Comparison of ENCODE assay signal across 11 mouse cellular contexts in the genomic region with DNA sequence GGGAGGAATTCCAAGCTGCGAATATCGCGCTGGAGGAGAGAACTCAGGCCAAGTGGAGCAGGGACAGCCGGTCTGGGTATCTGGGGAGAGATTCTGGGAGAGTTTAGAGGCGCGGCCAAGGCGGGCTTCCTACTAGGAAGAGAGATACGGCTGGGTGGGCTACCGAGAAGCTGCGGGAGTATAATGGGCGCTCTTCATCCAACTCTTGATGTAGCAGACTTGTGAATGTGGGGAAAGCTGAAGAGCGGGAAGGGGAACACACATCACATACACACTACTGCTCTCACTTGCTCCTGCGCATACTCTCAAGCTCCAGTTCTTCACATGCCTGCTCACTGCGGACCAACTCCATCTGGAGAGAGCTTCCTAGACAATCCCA. TPM values are rescaled to one million over a fixed set of nuclear protein-coding genes. Genes with fewer than 3 reads are reported as not detected.
A peak's percentile ranks its signal among the peaks of the same experiment; 100 is the strongest.
DNase-seq lines count a peak whose midpoint lies in the region; ATAC-seq lines count a peak whose summit lies in the region.
"Had no signal": no experiment of that assay in that cellular context is flagged by ENCODE, and none has a peak within 500 bp of the region (broad histone marks: within the 10 kb centered on the region; RNA-seq: fewer than 3 reads in every experiment).

No protein-coding gene starts in this region.

- DNase-seq in intestine, embryonic 14.5 days (ENCODE audit: low spot score), result no peak
- DNase-seq in left cerebral cortex, adult 18-20 months (ENCODE audit: low spot score in 2 of 2), result no peak
- DNase-seq in cerebellum, adult 8-10 months, result no peak
- DNase-seq in urinary bladder, adult 2 months (ENCODE audit: low spot score), result no peak
- DNase-seq: cerebellum, adult 11-12 months had no signal

- H3K4me1 ChIP-seq in intestine, embryonic 14.5 days (replicated peaks; ENCODE audit: control insufficient read depth, insufficient read depth, low read length), result 0 out of 2 replicates have a peak, but pooled peaks cover 5% of the 10 kb centered on the region
- H3K4me1 ChIP-seq in intestine, embryonic 16.5 days (ENCODE audit: control insufficient read depth, insufficient read depth, low read length), result peaks cover 16% of the 10 kb centered on the region
- H3K4me1 ChIP-seq in embryonic facial prominence, embryonic 12.5 days, result peaks cover 27% of the 10 kb centered on the region
- H3K4me1 ChIP-seq in hindbrain, embryonic 16.5 days (ENCODE audit: control insufficient read depth, insufficient read depth, low read depth, low read length), result peaks cover 21% of the 10 kb centered on the region
- peaks cover 23% of the 10 kb centered on the region for H3K4me1 ChIP-seq in midbrain, embryonic 15.5 days

- no peaks in the 10 kb centered on the region for H3K36me3 ChIP-seq in intestine, embryonic 14.5 days (ENCODE audit: control insufficient read depth, insufficient read depth, low read length)
- no peaks in the 10 kb centered on the region for H3K36me3 ChIP-seq in intestine, embryonic 16.5 days (ENCODE audit: control insufficient read depth, insufficient read depth, low read length)
- no peaks in the 10 kb centered on the region for H3K36me3 ChIP-seq in embryonic facial prominence, embryonic 12.5 days
- H3K36me3 ChIP-seq in hindbrain, embryonic 16.5 days (ENCODE audit: control insufficient read depth, insufficient read depth, low read length), result no peaks in the 10 kb centered on the region
- no peaks in the 10 kb centered on the region for H3K36me3 ChIP-seq in midbrain, embryonic 15.5 days (replicated peaks)

- WGBS in intestine, embryonic 14.5 days, result 12% methylated on average over 14 of the region's 14 CpGs
- WGBS in intestine, embryonic 16.5 days, result 14% methylated on average over 14 of the region's 14 CpGs
- WGBS in embryonic facial prominence, embryonic 12.5 days, result 4% methylated on average over 14 of the region's 14 CpGs
- 14% methylated on average over 14 of the region's 14 CpGs for WGBS in hindbrain, embryonic 16.5 days
- WGBS in midbrain, embryonic 15.5 days, result 10% methylated on average over 14 of the region's 14 CpGs

- peaks cover 93% of the 10 kb centered on the region for H3K27me3 ChIP-seq in intestine, embryonic 14.5 days (replicated peaks; ENCODE audit: control insufficient read depth, insufficient read depth, low read length)
- H3K27me3 ChIP-seq in intestine, embryonic 16.5 days (replicated peaks; ENCODE audit: control insufficient read depth, insufficient read depth, low read length), result peaks cover 91% of the 10 kb centered on the region
- H3K27me3 ChIP-seq in embryonic facial prominence, embryonic 12.5 days, result peaks cover 99% of the 10 kb centered on the region
- H3K27me3 ChIP-seq in hindbrain, embryonic 16.5 days (replicated peaks; ENCODE audit: control insufficient read depth, insufficient read depth, low read length), result peaks cover 64% of the 10 kb centered on the region
- peaks cover 91% of the 10 kb centered on the region for H3K27me3 ChIP-seq in midbrain, embryonic 15.5 days (replicated peaks)

- no peak for ATAC-seq in intestine, embryonic 14.5 days (replicated peaks; ENCODE audit: low FRiP score, low TSS enrichment, low read depth)
- ATAC-seq in intestine, embryonic 16.5 days, result no peak
- ATAC-seq in embryonic facial prominence, embryonic 12.5 days (ENCODE audit: insufficient number of reproducible peaks, insufficient read depth, low FRiP score, low TSS enrichment), result no peak
- ATAC-seq in hindbrain, embryonic 16.5 days, result no peak
- ATAC-seq in midbrain, embryonic 15.5 days (replicated peaks), result no peak

- no peaks in the 10 kb centered on the region for H3K9me3 ChIP-seq in intestine, embryonic 14.5 days (ENCODE audit: control insufficient read depth, low read length)
- no peaks in the 10 kb centered on the region for H3K9me3 ChIP-seq in intestine, embryonic 16.5 days (ENCODE audit: control insufficient read depth, low read length)
- peaks cover 4% of the 10 kb centered on the region; the same call in 1 of the 2 replicates for H3K9me3 ChIP-seq in embryonic facial prominence, embryonic 12.5 days
- H3K9me3 ChIP-seq in hindbrain, embryonic 16.5 days (ENCODE audit: control insufficient read depth, low read length), result no peaks in the 10 kb centered on the region
- H3K9me3 ChIP-seq in midbrain, embryonic 15.5 days, result no peaks in the 10 kb centered on the region

- 0 out of 2 replicates have a peak overlapping the region, but pooled peaks have one; percentile 16 for H3K4me3 ChIP-seq in intestine, embryonic 14.5 days (ENCODE audit: low read depth, low read length)
- no peak overlapping the region for H3K4me3 ChIP-seq in intestine, embryonic 16.5 days (ENCODE audit: low read length)
- no peak overlapping the region for H3K4me3 ChIP-seq in embryonic facial prominence, embryonic 12.5 days
- H3K4me3 ChIP-seq in hindbrain, embryonic 16.5 days (ENCODE audit: low read length), result no peak overlapping the region
- H3K4me3 ChIP-seq in midbrain, embryonic 15.5 days, result no peak overlapping the region
- H3K4me3 ChIP-seq: layer of hippocampus, adult 2 months had no signal

- no peak overlapping the region for H3K9ac ChIP-seq in intestine, embryonic 14.5 days (ENCODE audit: low read length)
- no peak overlapping the region for H3K9ac ChIP-seq in intestine, embryonic 16.5 days (ENCODE audit: low read depth, low read length)
- H3K9ac ChIP-seq in embryonic facial prominence, embryonic 12.5 days, result no peak overlapping the region
- no peak overlapping the region for H3K9ac ChIP-seq in hindbrain, embryonic 16.5 days (ENCODE audit: low read depth, low read length)
- no peak overlapping the region for H3K9ac ChIP-seq in midbrain, embryonic 15.5 days

- peak overlapping the region; percentile 38 for H3K4me2 ChIP-seq in intestine, embryonic 14.5 days (ENCODE audit: low read length)
- no peak overlapping the region for H3K4me2 ChIP-seq in intestine, embryonic 16.5 days (ENCODE audit: low read depth, low read length)
- H3K4me2 ChIP-seq in embryonic facial prominence, embryonic 12.5 days (replicated peaks), result peak overlapping the region; percentile 42
- H3K4me2 ChIP-seq in hindbrain, embryonic 16.5 days (ENCODE audit: low read length), result peak overlapping the region; percentile 51
- peak overlapping the region; percentile 28 for H3K4me2 ChIP-seq in midbrain, embryonic 15.5 days

- no peak overlapping the region for H3K27ac ChIP-seq in intestine, embryonic 14.5 days (ENCODE audit: low read depth)
- no peak overlapping the region for H3K27ac ChIP-seq in intestine, embryonic 16.5 days (ENCODE audit: low read length)
- H3K27ac ChIP-seq in embryonic facial prominence, embryonic 12.5 days, result no peak overlapping the region
- no peak overlapping the region for H3K27ac ChIP-seq in hindbrain, embryonic 16.5 days (ENCODE audit: low read depth, low read length)
- H3K27ac ChIP-seq in midbrain, embryonic 15.5 days, result no peak overlapping the region
- H3K27ac ChIP-seq: layer of hippocampus, adult 2 months had no signal

RNA-seq across cellular contexts. Expression of gene Gbx2, which starts 7.3 kb away (rescaled TPM):
- 0.20 TPM in 1 of 2 replicates, not detected in the other for polyA plus RNA-seq in intestine, embryonic 14.5 days (2014; fragmentation: Nextera tagmentation; extraction: Ambion mirVana)
- polyA plus RNA-seq in intestine, embryonic 16.5 days (2015; fragmentation: Nextera tagmentation; extraction: Ambion mirVana), result 0.07 and 0.09 TPM in 2 replicates
- 2.2 and 3.1 TPM in 2 replicates for polyA plus RNA-seq in embryonic facial prominence, embryonic 12.5 days (2016; fragmentation: Nextera tagmentation; extraction: Ambion mirVana)
- 33.0 and 35.8 TPM in 2 replicates for polyA plus RNA-seq in hindbrain, embryonic 16.5 days (2015; fragmentation: Nextera tagmentation; extraction: Ambion mirVana)
- polyA plus RNA-seq in midbrain, embryonic 15.5 days (2015; fragmentation: Nextera tagmentation; extraction: Ambion mirVana), result 18.4 and 23.8 TPM in 2 replicates
- total RNA-seq in left cerebral cortex, adult 18-20 months (2021), result under 1 TPM; 0.21 to 0.89 TPM
- not detected in 2 replicates for polyA plus RNA-seq in urinary bladder, adult 2 months (2012; rRNA removed)
- total RNA-seq: neutrophil, adult 5-6 weeks had no signal
